ENCODE assay signal across 29 mouse cellular contexts in the genomic region with DNA sequence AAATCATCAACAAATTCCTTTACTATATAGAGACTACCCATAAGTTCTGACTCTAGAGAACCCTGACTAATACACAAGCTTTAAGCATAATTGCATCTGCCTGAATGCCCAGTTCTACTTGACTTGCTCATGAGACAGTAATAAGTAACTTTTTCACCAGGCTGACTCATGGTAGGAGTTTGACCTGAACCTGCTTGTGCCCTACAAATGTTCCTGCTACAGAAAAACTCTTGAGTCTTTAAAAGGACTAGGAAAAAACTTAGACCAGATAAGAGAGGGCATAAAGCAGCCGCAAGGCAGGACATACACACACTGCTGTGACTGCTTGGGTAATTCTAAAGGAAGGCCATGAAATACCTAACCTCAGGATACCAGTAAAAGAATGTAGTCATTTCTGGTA. TPM values are rescaled to one million over a fixed set of nuclear protein-coding genes. Genes with fewer than 3 reads are reported as not detected.
DNase-seq lines count a peak whose midpoint lies in the region; ATAC-seq and TF ChIP-seq lines count a peak whose summit lies in the region.
"Had no signal": no experiment of that assay in that cellular context is flagged by ENCODE, and none has a peak within 500 bp of the region (broad histone marks: within the 10 kb centered on the region; RNA-seq: fewer than 3 reads in every experiment).

No protein-coding gene starts in this region.

- H3K36me3 ChIP-seq in intestine, postnatal 0 days (ENCODE audit: control insufficient read depth, insufficient read depth): no peaks in the 10 kb centered on the region
- H3K36me3 ChIP-seq in kidney, embryonic 15.5 days: 0 out of 2 replicates have a peak, but pooled peaks cover 6% of the 10 kb centered on the region
- peaks cover 6% of the 10 kb centered on the region for H3K36me3 ChIP-seq in forebrain, embryonic 10.5 days (replicated peaks)
- H3K36me3 ChIP-seq: hindbrain, embryonic 12.5 days; limb, embryonic 15.5 days; liver, embryonic 13.5 days; midbrain, embryonic 12.5 days had no signal

- no peaks in the 10 kb centered on the region for H3K9me3 ChIP-seq in intestine, postnatal 0 days (ENCODE audit: control insufficient read depth)
- no peaks in the 10 kb centered on the region for H3K9me3 ChIP-seq in kidney, embryonic 15.5 days (replicated peaks)
- H3K9me3 ChIP-seq in forebrain, embryonic 10.5 days: no peaks in the 10 kb centered on the region
- H3K9me3 ChIP-seq: embryonic facial prominence, embryonic 13.5 days; G1E; hindbrain, embryonic 12.5 days; limb, embryonic 10.5 days; limb, embryonic 15.5 days; liver, embryonic 13.5 days; megakaryocyte, embryonic 14.5 days; midbrain, embryonic 12.5 days; neural tube, embryonic 13.5 days had no signal

- H3K27ac ChIP-seq in intestine, postnatal 0 days (ENCODE audit: low read depth, low read length): peak overlapping the region; percentile 70
- peak overlapping the region; percentile 68 for H3K27ac ChIP-seq in kidney, embryonic 15.5 days
- H3K27ac ChIP-seq in forebrain, embryonic 10.5 days: no peak overlapping the region
- H3K27ac ChIP-seq: embryonic facial prominence, embryonic 13.5 days; hindbrain, embryonic 12.5 days; limb, embryonic 10.5 days; limb, embryonic 15.5 days; liver, embryonic 13.5 days; midbrain, embryonic 12.5 days; neural tube, embryonic 13.5 days had no signal

- no peak overlapping the region for H3K4me3 ChIP-seq in intestine, postnatal 0 days (ENCODE audit: low read depth, low read length)
- no peak overlapping the region for H3K4me3 ChIP-seq in kidney, embryonic 15.5 days (replicated peaks)
- H3K4me3 ChIP-seq in forebrain, embryonic 10.5 days: no peak overlapping the region
- H3K4me3 ChIP-seq: embryonic facial prominence, embryonic 13.5 days; hindbrain, embryonic 12.5 days; limb, embryonic 10.5 days; limb, embryonic 15.5 days; liver, embryonic 13.5 days; megakaryocyte, embryonic 14.5 days; midbrain, embryonic 12.5 days; neural tube, embryonic 13.5 days had no signal

- no peak overlapping the region for H3K4me2 ChIP-seq in intestine, postnatal 0 days (replicated peaks; ENCODE audit: low read depth)
- H3K4me2 ChIP-seq in kidney, embryonic 15.5 days: no peak overlapping the region
- H3K4me2 ChIP-seq: embryonic facial prominence, embryonic 13.5 days; heart, embryonic 11.5 days; hindbrain, embryonic 12.5 days; limb, embryonic 15.5 days; liver, embryonic 13.5 days; midbrain, embryonic 12.5 days; neural tube, embryonic 13.5 days had no signal

- H3K27me3 ChIP-seq in intestine, postnatal 0 days (replicated peaks; ENCODE audit: control insufficient read depth, insufficient read depth, low read length): no peaks in the 10 kb centered on the region
- H3K27me3 ChIP-seq in kidney, embryonic 15.5 days: no peaks in the 10 kb centered on the region
- no peaks in the 10 kb centered on the region for H3K27me3 ChIP-seq in forebrain, embryonic 10.5 days (ENCODE audit: poor library complexity, severe bottlenecking)
- H3K27me3 ChIP-seq: embryonic facial prominence, embryonic 13.5 days; hindbrain, embryonic 12.5 days; limb, embryonic 15.5 days; liver, embryonic 13.5 days; megakaryocyte, embryonic 14.5 days; midbrain, embryonic 12.5 days; neural tube, embryonic 13.5 days had no signal

- H3K4me1 ChIP-seq in intestine, postnatal 0 days (replicated peaks; ENCODE audit: control insufficient read depth, insufficient read depth, low read length): no peaks in the 10 kb centered on the region; the same call in 1 of the 2 replicates
- peaks cover 10% of the 10 kb centered on the region; the same call in 1 of the 2 replicates for H3K4me1 ChIP-seq in kidney, embryonic 15.5 days
- H3K4me1 ChIP-seq in forebrain, embryonic 10.5 days: peaks cover 13% of the 10 kb centered on the region
- H3K4me1 ChIP-seq: limb, embryonic 15.5 days had no signal

- DNase-seq in NIH3T3 (ENCODE audit: low read depth): peak; percentile 28
- DNase-seq in kidney, postnatal 25 days: peak; percentile 17 to 52
- DNase-seq in retina, embryonic 14.5 days (ENCODE audit: low spot score): no peak
- DNase-seq in spleen, postnatal 4 days (ENCODE audit: low spot score in 2 of 2): no peak
- no peak for DNase-seq in forebrain, embryonic 10.5 days (ENCODE audit: extremely low spot score, low spot score)
- no peak for DNase-seq in spleen, postnatal 36 days (ENCODE audit: low spot score in 2 of 2)
- DNase-seq: adrenal gland, postnatal 14 days; cerebellum, adult 18-20 months; cerebellum, postnatal 10 days; forebrain, postnatal 0 days; gastrocnemius, postnatal 14 days; heart, postnatal 36 days; layer of hippocampus, postnatal 36 days; liver, embryonic 13.5 days; lung, adult 18-20 months; lung, postnatal 4 days; thymus, postnatal 4 days had no signal

- TF ChIP-seq CTCF in intestine, postnatal 0 days (IDR thresholded peaks at IDR 0.05; ENCODE audit: low read depth): no peak

- ATAC-seq in intestine, postnatal 0 days: peak; percentile 7; the same call in 1 of the 2 replicates
- no peak for ATAC-seq in kidney, embryonic 15.5 days (replicated peaks; ENCODE audit: low FRiP score)
- ATAC-seq: forebrain, postnatal 0 days; lung, postnatal 0 days had no signal

- WGBS in intestine, postnatal 0 days: 50% methylated on average over 1 of the region's 1 CpGs
- 86% methylated on average over 1 of the region's 1 CpGs for WGBS in kidney, embryonic 15.5 days
- 95% methylated on average over 1 of the region's 1 CpGs for WGBS in forebrain, embryonic 10.5 days

- H3K9ac ChIP-seq in intestine, postnatal 0 days (ENCODE audit: low read depth, low read length): no peak overlapping the region
- no peak overlapping the region for H3K9ac ChIP-seq in kidney, embryonic 15.5 days
- H3K9ac ChIP-seq: embryonic facial prominence, embryonic 13.5 days; forebrain, postnatal 0 days; hindbrain, embryonic 12.5 days; limb, embryonic 15.5 days; liver, embryonic 13.5 days; midbrain, embryonic 12.5 days; neural tube, embryonic 13.5 days had no signal

RNA-seq across cellular contexts. Expression of a gene that starts 4.8 kb away (rescaled TPM):
- polyA plus RNA-seq in intestine, postnatal 0 days (2015; fragmentation: Nextera tagmentation; extraction: Ambion mirVana): 2.4 and 2.6 TPM in 2 replicates
- 4.4 and 4.6 TPM in 2 replicates for polyA plus RNA-seq in kidney, embryonic 15.5 days (2015; fragmentation: Nextera tagmentation; extraction: Ambion mirVana)
- 4.1 and 4.6 TPM in 2 replicates for polyA plus RNA-seq in forebrain, embryonic 10.5 days (2016; fragmentation: Nextera tagmentation; extraction: Ambion mirVana)

Comparison
In these comparisons a context has a peak if more than half of its experiments do, and no peak if none do; other contexts are left out.
1. DNase-seq: peak in NIH3T3 (single experiment) and kidney, postnatal 25 days (2 of 2); none in retina, embryonic 14.5 days (single experiment), spleen, postnatal 4 days (0 of 2), forebrain, embryonic 10.5 days (single experiment) and spleen, postnatal 36 days (0 of 2).